Mouse (Mus musculus) midbrain, postnatal 0 days (tissue): ENCODE data around the gene Cntln. TPM values are rescaled to one million over a fixed set of nuclear protein-coding genes. Genes with fewer than 3 reads are reported as not detected.

Experiments
- ATAC-seq: fragments of 200-750 bp; cut with Nextera tagmentation; 2 replicates; pipeline ENCODE4 v1.8.0; 2017; ENCODE audit warnings: moderate number of reproducible peaks, mild to moderate bottlenecking, moderate TSS enrichment, moderate library complexity; ENCODE audit not compliant: low FRiP score
- DNase-seq: peaks from one replicate; pipeline ENCODE4 v3.0.0-alpha.2; 2015; ENCODE audit warnings: low spot score
- H3K27ac ChIP-seq: fragments of 300-500 bp; sonication (generic); 2 replicates; pipeline ENCODE4 v1.5.1; 2014; ENCODE audit warnings: low read depth, mild to moderate bottlenecking, low read length, mixed read lengths
- H3K27me3 ChIP-seq: fragments of 300-500 bp; sonication (generic); 2 replicates; pipeline ENCODE4 v1.6.1; 2014; ENCODE audit warnings: low read length, control low read depth, mixed read lengths; ENCODE audit not compliant: insufficient read depth
- H3K36me3 ChIP-seq: fragments of 300-500 bp; sonication (generic); 2 replicates; pipeline ENCODE4 v1.6.1; 2014; ENCODE audit warnings: low read length, control low read depth, mixed read lengths; ENCODE audit not compliant: insufficient read depth
- H3K4me1 ChIP-seq: fragments of 300-500 bp; sonication (generic); 2 replicates; pipeline ENCODE4 v1.6.1; 2014; ENCODE audit warnings: mild to moderate bottlenecking, control low read depth, antibody characterized with exemption, low read length, mixed read lengths; ENCODE audit not compliant: insufficient read depth
- H3K4me2 ChIP-seq: fragments of 300-500 bp; sonication (generic); 2 replicates; pipeline ENCODE4 v1.6.1; 2014; ENCODE audit warnings: low read depth, mild to moderate bottlenecking, low read length, mixed read lengths; ENCODE audit not compliant: poor library complexity, severe bottlenecking
- H3K4me3 ChIP-seq: fragments of 300-500 bp; sonication (generic); 2 replicates; pipeline ENCODE4 v1.5.1; 2014; ENCODE audit warnings: low read depth, mild to moderate bottlenecking, low read length, moderate library complexity
- H3K9ac ChIP-seq: fragments of 300-500 bp; sonication (generic); replicated peaks from 2 replicates; pipeline ENCODE4 v1.6.1; 2014; ENCODE audit warnings: mild to moderate bottlenecking, low read length, moderate library complexity, mixed read lengths; ENCODE audit not compliant: poor library complexity, severe bottlenecking
- H3K9me3 ChIP-seq: fragments of 300-500 bp; sonication (generic); 2 replicates; pipeline ENCODE4 v1.6.1; 2016; ENCODE audit warnings: low read length, control low read depth
- CTCF ChIP-seq: IDR thresholded peaks from 2 replicates; pipeline ENCODE4 v1.5.1; 2016; ENCODE audit warnings: antibody characterized with exemption, mild to moderate bottlenecking
- WGBS: fragments of 180-500 bp; shearing (Covaris S2); extraction: QIAGEN DNeasy Blood & Tissue Kit; methylation state at CpG from one replicate; pipeline ENCODE4 v1.1.7; 2014; 5-methylcytosine and 5-hydroxymethylcytosine counted together
- polyA plus RNA-seq: library from polyadenylated mRNA; unstranded; fragments of >200 nt; fragmentation: Nextera tagmentation; extraction: Ambion mirVana; gene quantifications from 2 replicates; pipeline ENCODE4 v1.2.1, GENCODE M21; 2015
- total RNA-seq: library from RNA; depleted of rRNA; stranded (reverse); fragments of >200 nt; gene quantifications from 2 replicates; pipeline ENCODE4 v1.2.3, GENCODE M21; 2014

The Cntln gene
- total and polyA plus RNA-seq, 2 experiments from 2014 or later: 5.5 to 9.3 TPM

- Histone ChIP-seq H3K9me3 (no peaks in the 10 kb centered on the region), H3K4me2 (no peak overlapping the region), H3K4me3 (no peak overlapping the region), H3K27ac (no peak overlapping the region), H3K36me3 (no peaks in the 10 kb centered on the region), H3K4me1 (no peaks in the 10 kb centered on the region), H3K9ac (no peak overlapping the region), H3K27me3 (no peaks in the 10 kb centered on the region)
- DNase-seq: peak; percentile 15
- no peak for ATAC-seq
- WGBS: 46% methylated on average over 3 of the region's 3 CpGs
- TF ChIP-seq CTCF: no peak
Measured at GRCm38 (mm10) chr4:85006789-85007188, 122.7 kb downstream of the Cntln start.

GRCm38 (mm10) chr4:85010846-85011245 is 126.7 kb downstream of the Cntln start:
- no peak overlapping the region for H3K4me3 ChIP-seq
- H3K4me1 ChIP-seq: no peaks in the 10 kb centered on the region
- no peaks in the 10 kb centered on the region for H3K9me3 ChIP-seq
- no peak overlapping the region for H3K4me2 ChIP-seq
- no peaks in the 10 kb centered on the region for H3K27me3 ChIP-seq
- H3K9ac ChIP-seq: no peak overlapping the region
- H3K36me3 ChIP-seq: no peaks in the 10 kb centered on the region
- H3K27ac ChIP-seq: no peak overlapping the region
- no peak for TF ChIP-seq CTCF
- DNase-seq (no peak), ATAC-seq (no peak)

GRCm38 (mm10) chr4:85045748-85046147 is 161.6 kb downstream of the Cntln start:
- no peak overlapping the region for H3K4me3 ChIP-seq
- no peak for TF ChIP-seq CTCF
- H3K9me3 ChIP-seq: no peaks in the 10 kb centered on the region
- no peaks in the 10 kb centered on the region for H3K4me1 ChIP-seq
- 15% methylated on average over 2 of the region's 2 CpGs for WGBS
- H3K9ac ChIP-seq: no peak overlapping the region
- no peak overlapping the region for H3K4me2 ChIP-seq
- no peak overlapping the region for H3K27ac ChIP-seq
- ATAC-seq: no peak
- no peaks in the 10 kb centered on the region for H3K36me3 ChIP-seq
- DNase-seq: no peak
- no peaks in the 10 kb centered on the region for H3K27me3 ChIP-seq

GRCm38 (mm10) chr4:85049933-85050553 is 165.9 kb downstream of the Cntln start:
- H3K9me3 ChIP-seq: no peaks in the 10 kb centered on the region
- no peak for TF ChIP-seq CTCF
- no peaks in the 10 kb centered on the region for H3K4me1 ChIP-seq
- no peaks in the 10 kb centered on the region for H3K36me3 ChIP-seq
- no peak overlapping the region for H3K4me2 ChIP-seq
- DNase-seq: peak; percentile 24
- WGBS: 58% methylated on average over 8 of the region's 8 CpGs
- no peak for ATAC-seq
- no peak overlapping the region for H3K9ac ChIP-seq
- H3K27me3 ChIP-seq: no peaks in the 10 kb centered on the region
- H3K4me3 ChIP-seq: no peak overlapping the region
- H3K27ac ChIP-seq: no peak overlapping the region

GRCm38 (mm10) chr4:85054616-85055015 is 170.5 kb downstream of the Cntln start:
- no peaks in the 10 kb centered on the region for H3K9me3 ChIP-seq
- H3K9ac ChIP-seq: no peak overlapping the region
- no peaks in the 10 kb centered on the region for H3K4me1 ChIP-seq
- DNase-seq: no peak
- no peaks in the 10 kb centered on the region for H3K36me3 ChIP-seq
- TF ChIP-seq CTCF: no peak
- H3K4me3 ChIP-seq: no peak overlapping the region
- no peaks in the 10 kb centered on the region for H3K27me3 ChIP-seq
- ATAC-seq: no peak
- no peak overlapping the region for H3K4me2 ChIP-seq
- no peak overlapping the region for H3K27ac ChIP-seq
- WGBS: 67% methylated on average over 1 of the region's 1 CpGs

- Histone ChIP-seq H3K4me3 (no peak overlapping the region), H3K36me3 (no peaks in the 10 kb centered on the region), H3K4me2 (no peak overlapping the region), H3K9ac (no peak overlapping the region), H3K4me1 (no peaks in the 10 kb centered on the region), H3K27ac (no peak overlapping the region), H3K9me3 (no peaks in the 10 kb centered on the region), H3K27me3 (no peaks in the 10 kb centered on the region)
- no peak for TF ChIP-seq CTCF
- DNase-seq: no peak
- 98% methylated on average over 2 of the region's 2 CpGs for WGBS
- no peak for ATAC-seq
Measured at GRCm38 (mm10) chr4:85059598-85059997, 175.5 kb downstream of the Cntln start.
